Mouse (Mus musculus) fibroblast of lung, adult 2 months (primary cell): ENCODE measurements around the gene D130043K22Rik.

Experiments used
- DNase-seq: peaks from one replicate; pipeline ENCODE4 v3.0.0-alpha.2; 2011; ENCODE audit warnings: low read depth

Gene D130043K22Rik

GRCm38 (mm10) chr13:24893880-24894279 is 48.9 kb downstream of the D130043K22Rik start:
- DNase-seq: no peak

GRCm38 (mm10) chr13:24901916-24902315 is 57.0 kb downstream of the D130043K22Rik start:
- no peak for DNase-seq

DNA sequence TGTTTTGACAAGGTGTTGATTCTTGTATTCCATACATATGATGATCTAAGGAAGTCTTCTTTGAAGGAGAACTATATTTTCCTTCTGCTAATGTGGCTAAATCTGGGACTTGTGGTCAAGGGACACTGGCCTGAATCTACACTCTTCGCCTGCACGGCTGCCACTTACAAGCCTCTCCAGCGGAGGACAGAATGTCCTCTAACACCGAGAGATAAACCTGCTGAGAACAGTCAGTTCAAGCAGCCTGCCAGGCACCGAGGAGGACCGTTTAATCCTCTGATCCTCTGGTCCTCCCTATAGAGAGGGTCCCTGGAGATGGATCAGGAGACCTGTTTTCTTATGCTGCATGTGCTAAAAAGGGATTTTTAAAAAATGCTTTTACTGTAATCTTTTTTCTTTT is 58.5 kb downstream of the D130043K22Rik start:
- DNase-seq: no peak

GRCm38 (mm10) chr13:24905422-24905821 is 60.5 kb downstream of the D130043K22Rik start:
- no peak for DNase-seq

DNA sequence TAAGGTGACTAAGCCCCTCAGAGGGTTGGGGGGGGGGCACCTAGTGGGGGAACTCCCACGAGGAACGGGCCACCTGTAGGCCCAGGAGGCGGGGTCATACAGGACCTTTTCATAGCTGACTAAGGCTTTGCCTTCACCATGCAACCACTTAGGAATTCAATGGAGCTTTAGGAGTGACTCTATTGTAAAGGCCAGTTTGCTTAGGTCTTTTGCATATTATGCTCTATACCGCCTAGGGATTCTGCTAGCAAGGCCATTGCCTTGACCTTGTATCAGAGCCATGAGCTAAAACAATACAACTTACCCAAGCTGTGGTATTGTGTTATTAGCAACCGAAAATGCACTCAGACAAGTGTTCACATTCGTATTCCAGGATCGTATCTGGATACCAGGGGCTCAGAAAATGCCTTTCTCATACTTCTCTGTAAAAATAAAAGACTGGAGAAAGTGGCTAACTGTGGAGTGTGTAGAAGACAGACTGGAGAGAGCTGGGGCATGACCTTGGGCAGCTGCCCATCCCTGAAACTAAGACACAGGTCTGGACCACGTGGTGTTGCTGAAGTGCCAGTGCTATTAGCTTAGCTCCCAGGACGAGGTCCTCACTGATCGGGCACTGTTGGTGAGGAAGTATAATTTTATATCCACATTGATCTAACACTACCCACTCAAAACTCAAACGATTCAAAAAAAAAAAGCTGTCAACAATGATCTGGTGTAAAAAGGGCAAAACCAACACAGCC is 62.1 kb downstream of the D130043K22Rik start:
- no peak for DNase-seq

- DNase-seq: no peak
These were observed 64.2 kb downstream of the D130043K22Rik start for GRCm38 (mm10) chr13:24909112-24909511.

DNA sequence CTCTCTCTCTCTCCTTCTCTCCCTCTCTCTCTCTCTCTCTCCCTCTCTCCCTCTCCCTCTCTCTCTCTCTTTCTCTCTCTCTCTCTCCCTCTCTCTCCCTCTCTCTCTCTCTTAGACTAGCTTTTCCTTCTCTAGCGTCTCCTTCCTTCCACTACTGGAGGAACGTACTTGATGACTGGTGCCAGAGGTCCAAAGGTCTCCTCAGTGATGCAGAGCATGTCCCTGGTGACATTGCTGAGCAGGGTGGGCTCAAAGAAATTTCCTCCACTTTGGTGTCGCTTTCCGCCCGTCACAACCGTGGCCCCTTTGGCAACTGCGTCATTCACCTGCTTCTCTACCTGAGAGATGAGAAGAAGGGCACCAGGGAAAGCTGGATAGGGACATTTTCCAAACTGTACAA is 68.6 kb downstream of the D130043K22Rik start:
- no peak for DNase-seq

DNA sequence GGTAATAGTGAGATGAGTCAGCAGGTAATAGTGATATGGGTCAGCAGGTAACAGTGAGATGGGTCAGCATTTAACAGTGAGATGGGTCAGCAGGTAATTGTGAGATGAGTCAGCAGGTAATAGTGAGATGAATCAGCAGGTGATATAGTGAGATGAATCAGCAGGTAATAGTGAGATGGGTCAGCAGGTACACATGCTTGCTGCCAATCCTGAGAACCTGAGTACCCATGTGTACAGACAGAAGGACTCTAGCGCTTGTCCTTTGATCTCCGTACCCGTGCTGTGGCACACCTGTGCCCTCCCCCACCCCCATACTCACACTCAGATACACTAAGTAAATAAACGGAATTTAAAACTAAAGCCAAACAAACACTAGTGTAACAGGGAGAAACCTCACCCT is 70.0 kb downstream of the D130043K22Rik start:
- no peak for DNase-seq

DNA sequence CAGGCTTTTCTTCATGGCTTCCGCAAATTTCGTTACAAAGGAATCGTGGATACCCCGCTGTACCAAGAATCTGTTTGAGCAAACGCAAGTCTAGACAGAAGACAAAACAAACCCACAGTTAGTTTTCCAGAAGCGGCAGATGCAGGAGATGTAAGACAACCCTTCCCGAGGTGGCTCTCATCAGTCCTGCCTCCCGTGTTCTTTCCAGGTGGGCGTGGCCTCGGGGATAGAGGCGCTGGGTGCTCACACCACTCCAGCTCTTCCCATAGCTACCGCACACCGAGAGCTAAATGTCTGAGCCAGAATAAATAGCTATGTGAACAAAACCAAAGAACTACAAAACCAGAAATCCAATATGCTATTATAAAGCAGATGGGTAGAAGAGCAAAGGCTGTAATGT is 70.9 kb downstream of the D130043K22Rik start:
- no peak for DNase-seq

DNA sequence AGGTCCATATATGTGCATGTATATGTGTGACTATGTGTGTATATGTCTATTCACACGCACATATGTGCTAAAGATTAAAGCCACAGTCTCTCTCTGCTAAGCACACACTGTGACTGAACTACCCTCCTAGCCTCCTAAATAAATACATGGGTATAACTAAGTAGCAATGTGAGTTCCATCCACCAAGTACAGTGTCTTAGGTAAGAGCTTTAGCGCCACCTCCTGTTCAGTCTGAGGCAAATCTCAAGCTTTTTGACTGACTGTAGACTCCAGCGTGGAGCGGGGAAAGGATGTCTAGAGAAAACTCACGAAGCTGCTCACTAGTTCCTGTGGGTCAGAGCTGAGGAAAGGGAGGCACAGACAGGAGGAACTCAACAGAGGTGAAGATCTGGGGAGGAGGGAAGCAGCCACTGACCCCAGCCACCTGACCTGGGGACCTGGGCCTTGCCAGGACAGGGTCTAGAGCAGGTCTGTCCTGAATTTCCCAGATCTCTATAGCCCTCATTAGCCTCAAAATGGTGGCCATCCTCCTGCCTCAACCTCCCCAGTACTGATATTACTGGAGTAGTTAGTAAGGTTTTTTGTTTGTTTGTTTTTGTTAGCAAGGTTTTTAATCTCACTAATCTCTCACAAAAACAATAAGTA is 75.5 kb downstream of the D130043K22Rik start:
- no peak for DNase-seq

- no peak for DNase-seq
These were observed 76.3 kb downstream of the D130043K22Rik start for GRCm38 (mm10) chr13:24921281-24921680.

- no peak for DNase-seq
These were observed 79.1 kb downstream of the D130043K22Rik start for GRCm38 (mm10) chr13:24923991-24924390.

DNA sequence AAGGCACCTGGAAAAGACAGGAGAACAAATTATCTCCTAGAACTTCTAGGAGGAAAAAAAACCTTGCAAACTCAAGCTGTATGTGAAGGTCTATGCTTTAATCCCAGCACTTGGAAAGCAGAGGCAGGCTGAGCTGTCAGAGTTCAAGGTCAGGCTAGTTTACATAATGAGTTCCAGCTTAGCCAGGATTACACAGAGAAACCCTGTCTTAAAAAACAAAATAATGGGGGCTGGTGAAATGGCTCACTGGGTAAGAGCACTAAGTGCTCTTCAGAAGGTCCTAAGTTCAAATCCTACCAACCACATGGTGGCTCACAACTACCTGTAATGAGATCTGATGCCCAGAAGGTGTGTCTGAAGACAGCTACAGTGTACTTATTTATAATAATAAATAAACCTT is 85.7 kb downstream of the D130043K22Rik start:
- DNase-seq: no peak

GRCm38 (mm10) chr13:24933199-24933598 is 88.3 kb downstream of the D130043K22Rik start:
- DNase-seq: no peak

GRCm38 (mm10) chr13:24936772-24937107 is 91.8 kb downstream of the D130043K22Rik start:
- DNase-seq: no peak

GRCm38 (mm10) chr13:24937108-24937838 is 92.3 kb downstream of the D130043K22Rik start, which contains the start of gene Aldh5a1:
Aldh5a1 (minus strand) TSS chr13:24937661.
- no peak for DNase-seq

- no peak for DNase-seq
These were observed 92.9 kb downstream of the D130043K22Rik start for GRCm38 (mm10) chr13:24937839-24938166.

GRCm38 (mm10) chr13:24938683-24939082 is 93.7 kb downstream of the D130043K22Rik start:
- DNase-seq: no peak

DNA sequence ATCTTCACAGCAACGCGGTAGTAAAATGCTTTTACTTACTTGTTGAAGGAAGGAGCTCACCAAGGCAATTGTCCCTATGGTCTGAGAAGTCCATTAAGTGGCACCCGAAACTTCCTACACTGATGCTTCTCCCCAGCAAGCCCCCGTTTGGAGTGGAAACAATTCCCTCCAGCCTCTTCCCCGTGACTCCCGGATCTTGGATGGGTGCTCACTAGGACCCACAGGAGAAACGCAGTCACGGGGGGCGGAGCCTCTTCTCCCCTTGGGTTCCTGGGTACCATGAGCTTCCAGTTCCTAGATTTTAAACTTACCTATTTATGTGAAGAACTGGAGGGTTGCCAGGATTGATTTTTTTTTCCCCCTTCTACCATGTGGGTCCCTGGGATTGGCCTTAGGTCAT is 94.5 kb downstream of the D130043K22Rik start:
- no peak for DNase-seq

GRCm38 (mm10) chr13:24942512-24943282 is 97.8 kb downstream of the D130043K22Rik start, which contains the start of gene Gpld1:
Gpld1 (plus strand) TSS chr13:24943152.
- no peak for DNase-seq

DNA sequence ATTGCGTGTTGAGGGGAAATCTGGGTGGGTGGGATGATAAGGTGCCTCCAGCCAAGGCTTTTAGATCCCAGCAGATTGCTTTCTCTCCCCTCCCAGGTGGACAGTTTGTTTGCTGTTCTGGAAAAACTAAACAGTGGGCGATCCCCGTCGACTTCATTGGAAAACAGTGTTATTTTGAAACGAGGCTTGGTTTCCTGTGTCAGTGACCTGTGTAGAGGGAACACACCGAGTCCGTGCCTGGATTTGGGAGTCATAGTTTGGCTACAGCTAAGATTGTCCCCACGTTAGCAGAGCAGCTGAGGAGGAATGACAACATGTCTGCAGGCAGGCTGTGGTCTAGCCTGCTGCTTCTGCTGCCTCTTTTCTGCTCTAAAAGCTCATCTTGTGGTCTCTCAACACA is 98.4 kb downstream of the D130043K22Rik start:
- no peak for DNase-seq

DNA sequence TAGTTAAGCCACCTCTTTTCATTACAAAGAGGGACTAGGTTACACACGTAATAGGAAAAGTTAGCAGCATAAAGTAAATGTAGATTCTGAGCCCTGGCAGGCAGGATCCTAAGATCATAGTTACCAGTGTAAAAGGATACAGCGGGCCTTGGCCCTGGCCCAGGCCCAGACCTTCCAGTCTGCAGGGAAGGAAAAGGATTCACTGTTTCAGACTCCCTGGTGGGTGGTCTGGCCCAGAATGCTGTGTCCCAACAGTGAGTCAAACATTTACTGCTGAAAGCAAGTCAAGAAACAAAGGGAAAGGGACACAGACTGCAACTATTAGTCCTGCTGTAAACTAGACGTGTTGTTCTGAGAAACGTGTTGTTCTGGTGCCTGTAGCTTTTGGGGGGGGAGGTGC is 100.6 kb downstream of the D130043K22Rik start:
- no peak for DNase-seq
